Mouse (Mus musculus) adrenal gland, postnatal 4 days (tissue): ENCODE results near the gene Zfhx3. TPM values are rescaled to one million over a fixed set of nuclear protein-coding genes. Genes with fewer than 3 reads are reported as not detected.

Experiments used
- DNase-seq, 2 experiments: peaks; one replicate each; pipeline ENCODE4 v3.0.0; 2021 to 2022; ENCODE audit warnings: low spot score in 2 of 2, mixed read lengths in 2 of 2
- total RNA-seq, 2 experiments: library from RNA; stranded (reverse); gene quantifications; 2 replicates each; pipeline ENCODE4 v1.2.3; 2021

The Zfhx3 gene
- total RNA-seq, 2 experiments from 2014 or later: 38.1 to 42.0 TPM

GRCm38 (mm10) chr8:108536911-108537351, 594.5 kb downstream of the Zfhx3 start:
- no peak for DNase-seq

- no peak for DNase-seq
Measured at GRCm38 (mm10) chr8:108537686-108538551, 595.5 kb downstream of the Zfhx3 start.

- DNase-seq: no peak
Measured at GRCm38 (mm10) chr8:108538929-108539555, 596.6 kb downstream of the Zfhx3 start.

GRCm38 (mm10) chr8:108552518-108552917, 610.1 kb downstream of the Zfhx3 start:
- DNase-seq: no peak

GRCm38 (mm10) chr8:108553808-108554577, 611.5 kb downstream of the Zfhx3 start:
- DNase-seq: no peak

GRCm38 (mm10) chr8:108554578-108555245, 612.3 kb downstream of the Zfhx3 start:
- no peak for DNase-seq

GRCm38 (mm10) chr8:108563420-108563819, 621.0 kb downstream of the Zfhx3 start:
- no peak for DNase-seq

GRCm38 (mm10) chr8:108563934-108564564, 621.6 kb downstream of the Zfhx3 start:
- no peak for DNase-seq

GRCm38 (mm10) chr8:108566035-108566434, 623.6 kb downstream of the Zfhx3 start:
- no peak for DNase-seq

GRCm38 (mm10) chr8:108573295-108574017, 631.0 kb downstream of the Zfhx3 start:
- DNase-seq: no peak

GRCm38 (mm10) chr8:108574101-108574500, 631.7 kb downstream of the Zfhx3 start:
- DNase-seq: peak in 1 of 2 experiments; percentile 43

GRCm38 (mm10) chr8:108577571-108577970, 635.1 kb downstream of the Zfhx3 start:
- no peak for DNase-seq

GRCm38 (mm10) chr8:108578388-108578787, 635.9 kb downstream of the Zfhx3 start:
- DNase-seq: no peak

- no peak for DNase-seq
Measured at GRCm38 (mm10) chr8:108579808-108580207, 637.4 kb downstream of the Zfhx3 start.

GRCm38 (mm10) chr8:108580364-108580763, 637.9 kb downstream of the Zfhx3 start:
- no peak for DNase-seq

- no peak for DNase-seq
Measured at GRCm38 (mm10) chr8:108581557-108581956, 639.1 kb downstream of the Zfhx3 start.

- no peak for DNase-seq
Measured at GRCm38 (mm10) chr8:108582251-108582650, 639.8 kb downstream of the Zfhx3 start.

GRCm38 (mm10) chr8:108583261-108583660, 640.8 kb downstream of the Zfhx3 start:
- no peak for DNase-seq

GRCm38 (mm10) chr8:108583867-108584661, 641.6 kb downstream of the Zfhx3 start:
- DNase-seq: no peak
